Mouse (Mus musculus) liver, postnatal 0 days (tissue): ENCODE data around the gene Chat. TPM values are rescaled to one million over a fixed set of nuclear protein-coding genes. Genes with fewer than 3 reads are reported as not detected.

Experiments
- ATAC-seq: fragments of 200-750 bp; cut with Nextera tagmentation; 2 replicates; pipeline ENCODE4 v1.8.0; 2017; ENCODE audit warnings: mild to moderate bottlenecking, moderate library complexity
- DNase-seq: peaks from one replicate; pipeline ENCODE4 v3.0.0-alpha.2; 2016
- H3K27ac ChIP-seq: fragments of 300-500 bp; sonication (generic); 2 replicates; pipeline ENCODE4 v1.5.1; 2014; ENCODE audit warnings: antibody characterized with exemption, moderate library complexity, mild to moderate bottlenecking, low read depth
- H3K27me3 ChIP-seq: fragments of 300-500 bp; sonication (generic); 2 replicates; pipeline ENCODE4 v1.6.1; 2014; ENCODE audit warnings: low read length, control low read depth, mixed read lengths; ENCODE audit not compliant: insufficient read depth
- H3K36me3 ChIP-seq: fragments of 300-500 bp; sonication (generic); replicated peaks from 2 replicates; pipeline ENCODE4 v1.6.1; 2014; ENCODE audit warnings: mild to moderate bottlenecking, control low read depth, low read length, moderate library complexity, mixed read lengths; ENCODE audit not compliant: insufficient read depth
- H3K4me1 ChIP-seq: fragments of 300-500 bp; sonication (generic); 2 replicates; pipeline ENCODE4 v1.6.1; 2014; ENCODE audit warnings: antibody characterized with exemption, mild to moderate bottlenecking, control low read depth; ENCODE audit not compliant: insufficient read depth
- H3K4me2 ChIP-seq: fragments of 300-500 bp; sonication (generic); 2 replicates; pipeline ENCODE4 v1.6.1; 2014; ENCODE audit warnings: low read depth, mild to moderate bottlenecking, low read length, moderate library complexity, mixed read lengths
- H3K4me3 ChIP-seq: fragments of 300-500 bp; sonication (generic); 2 replicates; pipeline ENCODE4 v1.5.1; 2014; ENCODE audit warnings: low read depth, low read length
- H3K9ac ChIP-seq: fragments of 300-500 bp; sonication (generic); replicated peaks from 2 replicates; pipeline ENCODE4 v1.6.1; 2014; ENCODE audit warnings: mild to moderate bottlenecking, moderate library complexity
- H3K9me3 ChIP-seq: fragments of 300-500 bp; sonication (generic); 2 replicates; pipeline ENCODE4 v1.6.1; 2016; ENCODE audit warnings: mild to moderate bottlenecking, control low read depth, low read length, mixed read lengths
- CTCF ChIP-seq: sonication (generic); IDR thresholded peaks from 2 replicates; pipeline ENCODE4 v1.5.1; 2016; ENCODE audit warnings: antibody characterized with exemption, low read depth
- EP300 ChIP-seq: IDR thresholded peaks from 2 replicates; pipeline ENCODE4 v1.6.1; 2016; ENCODE audit warnings: antibody characterized with exemption, low read depth, mild to moderate bottlenecking
- WGBS: fragments of 180-500 bp; shearing (Covaris S2); extraction: QIAGEN DNeasy Blood & Tissue Kit; methylation state at CpG from one replicate; pipeline ENCODE4 v1.1.7; 2014; ENCODE audit not compliant: insufficient replicate concordance; 5-methylcytosine and 5-hydroxymethylcytosine counted together
- polyA plus RNA-seq: library from polyadenylated mRNA; unstranded; fragments of >200 nt; fragmentation: Nextera tagmentation; extraction: Ambion mirVana; gene quantifications from 2 replicates; pipeline ENCODE4 v1.2.1, GENCODE M21; 2015

Chat gene
- polyA plus RNA-seq, 1 experiment from 2014 or later = not detected

- Histone ChIP-seq H3K9me3 (no peaks in the 10 kb centered on the region), H3K4me1 (no peaks in the 10 kb centered on the region), H3K4me2 (no peak overlapping the region), H3K27me3 (0 out of 2 replicates have a peak, but pooled peaks cover 5% of the 10 kb centered on the region), H3K27ac (no peak overlapping the region), H3K36me3 (no peaks in the 10 kb centered on the region), H3K9ac (no peak overlapping the region), H3K4me3 (no peak overlapping the region)
- WGBS = 6% methylated on average over 3 of the region's 3 CpGs
- no peak for ATAC-seq
- DNase-seq = no peak
- TF ChIP-seq CTCF (peak; percentile 88), EP300 (no peak)
These were observed 16.3 kb upstream of the Chat start for GRCm38 (mm10) chr14:32482061-32482460.

GRCm38 (mm10) chr14:32477581-32477980, 11.8 kb upstream of the Chat start:
- Histone ChIP-seq H3K9ac (no peak overlapping the region), H3K9me3 (no peaks in the 10 kb centered on the region), H3K4me3 (no peak overlapping the region), H3K4me2 (no peak overlapping the region), H3K27me3 (0 out of 2 replicates have a peak, but pooled peaks cover 2% of the 10 kb centered on the region), H3K36me3 (no peaks in the 10 kb centered on the region), H3K4me1 (0 out of 2 replicates have a peak, but pooled peaks cover 2% of the 10 kb centered on the region), H3K27ac (no peak overlapping the region)
- TF ChIP-seq EP300 (no peak), CTCF (no peak)
- no peak for ATAC-seq
- WGBS = 63% methylated on average over 1 of the region's 1 CpGs
- no peak for DNase-seq

DNA sequence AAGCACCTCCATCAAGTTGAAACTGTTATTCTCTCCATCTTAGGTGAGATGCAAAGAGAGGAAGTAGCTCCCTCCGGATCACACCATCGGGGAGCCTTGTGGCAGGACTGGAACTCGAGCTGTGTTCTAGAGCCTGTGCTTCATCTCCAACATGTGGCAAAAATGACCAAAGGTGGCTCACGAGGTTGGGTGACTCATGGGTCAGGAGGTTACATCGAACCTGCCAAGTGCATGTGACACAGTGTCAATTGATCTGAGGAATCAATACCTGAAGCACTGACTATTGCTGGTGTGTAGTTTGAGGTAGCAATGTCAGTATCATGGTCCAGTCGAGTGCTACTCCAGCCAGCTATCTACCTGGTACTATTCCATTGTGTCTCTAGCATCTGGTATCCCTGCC, 10.8 kb upstream of the Chat start:
- no peak overlapping the region for H3K4me3 ChIP-seq
- no peaks in the 10 kb centered on the region for H3K36me3 ChIP-seq
- peak; percentile 82 for ATAC-seq
- H3K4me1 ChIP-seq = 0 out of 2 replicates have a peak, but pooled peaks cover 2% of the 10 kb centered on the region
- 0 out of 2 replicates have a peak, but pooled peaks cover 5% of the 10 kb centered on the region for H3K27me3 ChIP-seq
- no peak overlapping the region for H3K27ac ChIP-seq
- H3K9ac ChIP-seq = no peak overlapping the region
- no peaks in the 10 kb centered on the region for H3K9me3 ChIP-seq
- WGBS = 51% methylated on average over 6 of the region's 6 CpGs
- peak; percentile 74 for TF ChIP-seq EP300
- TF ChIP-seq CTCF = no peak
- peak; percentile 49 for DNase-seq
- no peak overlapping the region for H3K4me2 ChIP-seq

GRCm38 (mm10) chr14:32472996-32473395, 7.2 kb upstream of the Chat start:
- Histone ChIP-seq H3K27me3 (0 out of 2 replicates have a peak, but pooled peaks cover 3% of the 10 kb centered on the region), H3K4me2 (no peak overlapping the region), H3K4me3 (no peak overlapping the region), H3K27ac (no peak overlapping the region), H3K4me1 (0 out of 2 replicates have a peak, but pooled peaks cover 2% of the 10 kb centered on the region), H3K9ac (no peak overlapping the region), H3K36me3 (no peaks in the 10 kb centered on the region), H3K9me3 (no peaks in the 10 kb centered on the region)
- DNase-seq (peak; percentile 51), ATAC-seq (no peak)
- 14% methylated on average over 4 of the region's 4 CpGs for WGBS
- TF ChIP-seq CTCF (peak; percentile 70), EP300 (no peak)

DNA sequence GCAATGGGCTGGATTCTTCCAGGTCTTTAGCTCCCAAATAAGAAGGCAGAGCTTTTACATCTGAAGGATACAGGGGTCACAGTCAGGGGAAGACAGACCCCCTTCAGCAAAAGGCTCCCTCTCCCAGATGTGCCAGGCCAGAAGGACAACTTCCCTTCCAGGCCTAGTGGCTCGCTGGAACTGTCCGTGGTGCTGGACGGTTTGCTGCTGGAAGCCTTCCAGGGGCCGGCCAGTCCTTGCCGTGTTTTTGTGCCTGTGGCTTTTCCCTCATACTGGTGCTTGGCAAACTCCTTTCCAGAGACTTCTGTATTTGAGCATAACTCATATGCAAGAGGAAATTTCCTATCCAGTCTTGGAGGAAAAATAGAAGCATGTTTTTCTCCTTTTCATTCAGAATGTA, 1.8 kb upstream of the Chat start:
- no peak for ATAC-seq
- Histone ChIP-seq H3K27ac (no peak overlapping the region), H3K4me2 (no peak overlapping the region), H3K4me1 (no peaks in the 10 kb centered on the region), H3K36me3 (no peaks in the 10 kb centered on the region), H3K4me3 (no peak overlapping the region), H3K9ac (no peak overlapping the region), H3K9me3 (no peaks in the 10 kb centered on the region), H3K27me3 (peaks cover 51% of the 10 kb centered on the region)
- DNase-seq = peak; percentile 66
- 6% methylated on average over 5 of the region's 5 CpGs for WGBS
- TF ChIP-seq CTCF (no peak), EP300 (no peak)

GRCm38 (mm10) chr14:32465506-32465870, 301 bp downstream of the Chat start:
- no peak for DNase-seq
- Histone ChIP-seq H3K9ac (no peak overlapping the region), H3K27ac (no peak overlapping the region), H3K9me3 (no peaks in the 10 kb centered on the region), H3K4me3 (no peak overlapping the region), H3K4me2 (no peak overlapping the region), H3K36me3 (no peaks in the 10 kb centered on the region), H3K4me1 (no peaks in the 10 kb centered on the region), H3K27me3 (peaks cover 69% of the 10 kb centered on the region)
- no peak for ATAC-seq
- no peak for TF ChIP-seq CTCF
- under 1% methylated on average over 7 of the region's 11 CpGs for WGBS
